Mouse (Mus musculus) liver (tissue): ENCODE data around the gene Tpm3.

Experiments
- DNase-seq: peaks from one replicate; pipeline ENCODE4 v3.0.0-alpha.2; 2020; ENCODE audit warnings: mixed read lengths

The Tpm3 gene

GRCm38 (mm10) chr3:90139962-90140361, 67.5 kb downstream of the Tpm3 start:
- no peak for DNase-seq

DNA sequence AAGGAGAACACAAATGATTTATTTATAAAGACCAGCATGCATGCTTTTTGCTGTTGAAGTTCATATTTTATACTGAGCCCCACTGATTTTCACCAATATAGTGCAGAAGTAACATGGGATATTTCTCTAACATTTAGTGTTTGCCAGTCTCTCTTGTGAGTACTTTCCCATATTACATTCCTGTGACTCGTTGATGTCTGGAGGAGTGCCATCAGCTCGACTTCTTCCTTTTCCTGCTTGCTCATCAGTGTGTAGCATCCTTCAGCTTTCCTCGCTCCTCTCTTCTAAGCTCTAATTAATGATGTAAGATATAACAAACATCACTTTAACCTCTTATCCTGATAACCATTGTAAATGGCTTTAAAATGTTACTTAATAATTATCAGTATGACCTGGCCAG, 73.0 kb downstream of the Tpm3 start:
- DNase-seq: no peak

GRCm38 (mm10) chr3:90146651-90147050, 74.2 kb downstream of the Tpm3 start:
- DNase-seq: no peak
